Mouse (Mus musculus) spleen, postnatal 36 days (tissue): Measurements from ENCODE around the gene Rho.

Experiments used
- DNase-seq, 2 experiments: peaks; one replicate each; pipeline ENCODE4 v3.0.0; 2022; ENCODE audit warnings: low spot score in 2 of 2, mixed read lengths in 1 of 2

Gene Rho

DNA sequence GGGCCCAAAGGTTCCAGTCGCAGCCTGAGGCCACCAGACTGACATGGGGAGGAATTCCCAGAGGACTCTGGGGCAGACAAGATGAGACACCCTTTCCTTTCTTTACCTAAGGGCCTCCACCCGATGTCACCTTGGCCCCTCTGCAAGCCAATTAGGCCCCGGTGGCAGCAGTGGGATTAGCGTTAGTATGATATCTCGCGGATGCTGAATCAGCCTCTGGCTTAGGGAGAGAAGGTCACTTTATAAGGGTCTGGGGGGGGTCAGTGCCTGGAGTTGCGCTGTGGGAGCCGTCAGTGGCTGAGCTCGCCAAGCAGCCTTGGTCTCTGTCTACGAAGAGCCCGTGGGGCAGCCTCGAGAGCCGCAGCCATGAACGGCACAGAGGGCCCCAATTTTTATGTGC is at the start of gene Rho:
TSS of gene Rho (plus strand) at position 110 of the 400 bp plus-strand sequence.
- DNase-seq: no peak

DNA sequence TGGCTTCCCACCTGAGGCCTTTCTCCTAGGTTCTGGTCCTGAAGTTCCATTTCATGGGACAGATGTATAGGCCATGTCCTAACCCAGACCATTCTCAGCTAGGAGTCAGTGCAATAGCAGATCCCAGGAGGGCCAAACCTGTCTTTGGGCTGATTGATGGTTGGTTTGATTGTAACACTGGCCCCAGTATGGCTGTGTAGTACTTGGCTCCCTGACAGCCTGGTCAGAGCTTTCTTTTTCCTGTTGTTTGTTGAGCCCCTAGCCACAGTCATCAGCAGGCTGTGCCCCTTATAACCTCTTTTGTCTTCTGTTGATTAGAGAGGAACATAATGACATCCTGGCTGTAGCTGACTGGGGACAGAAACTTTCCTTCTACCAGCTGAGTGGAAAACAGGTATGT is 47.5 kb upstream of the Rho start:
- DNase-seq: no peak

DNA sequence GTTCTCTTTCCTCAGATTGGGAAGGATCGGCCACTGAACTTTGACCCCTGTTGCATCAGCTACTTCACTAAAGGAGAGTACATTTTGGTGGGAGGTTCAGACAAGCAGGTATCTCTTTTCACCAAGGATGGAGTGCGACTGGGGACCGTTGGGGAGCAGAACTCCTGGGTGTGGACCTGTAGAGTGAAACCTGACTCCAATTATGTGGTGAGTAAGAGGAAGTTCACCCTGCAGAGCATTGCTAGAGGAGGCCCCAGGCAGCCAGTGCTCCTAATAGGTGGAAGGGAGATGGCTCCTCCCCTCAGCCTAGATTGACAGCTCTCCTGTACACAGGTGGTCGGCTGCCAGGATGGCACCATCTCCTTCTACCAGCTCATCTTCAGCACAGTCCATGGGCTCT is 44.7 kb upstream of the Rho start:
- peak in 1 of 2 experiments; percentile 27 for DNase-seq

DNA sequence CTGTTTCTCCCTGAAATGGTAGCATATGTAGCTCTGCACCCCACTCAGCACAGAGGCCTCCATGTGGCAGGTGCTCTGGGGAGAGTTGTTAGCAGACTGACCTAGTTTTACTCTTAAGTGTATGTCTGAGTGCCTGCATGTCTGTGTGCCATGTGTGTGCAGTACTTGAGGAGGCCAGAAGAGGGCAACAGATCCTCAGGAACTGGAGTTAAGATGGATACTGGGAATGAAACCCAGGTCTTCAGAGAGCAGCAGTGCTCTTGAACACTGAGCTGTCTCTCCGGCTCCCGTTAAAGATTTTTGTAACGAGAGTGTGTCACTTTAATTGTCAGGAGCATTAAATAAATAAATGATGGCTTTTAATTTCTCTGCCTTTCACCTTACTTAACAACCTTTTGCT is 43.3 kb upstream of the Rho start:
- no peak for DNase-seq

DNA sequence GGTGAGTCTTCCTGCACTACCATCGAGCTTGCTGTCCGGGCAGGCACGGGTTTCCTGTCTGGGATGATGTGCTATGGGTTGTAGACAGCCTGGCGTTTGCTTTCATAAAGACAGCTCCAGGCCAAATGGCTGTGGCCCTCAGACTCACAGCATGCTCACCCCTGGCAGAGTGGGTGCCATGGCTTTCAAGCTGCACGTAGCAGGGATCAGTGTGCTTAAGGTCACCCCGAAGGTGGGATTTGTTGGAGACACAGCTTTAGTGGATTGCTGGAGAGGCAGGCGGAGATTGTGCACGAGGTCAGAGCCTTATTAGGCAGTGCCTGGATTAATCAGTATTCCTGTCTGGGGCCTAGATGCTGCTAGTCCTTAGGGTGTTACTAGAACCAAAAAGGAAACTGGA is 40.9 kb upstream of the Rho start:
- DNase-seq: no peak

DNA sequence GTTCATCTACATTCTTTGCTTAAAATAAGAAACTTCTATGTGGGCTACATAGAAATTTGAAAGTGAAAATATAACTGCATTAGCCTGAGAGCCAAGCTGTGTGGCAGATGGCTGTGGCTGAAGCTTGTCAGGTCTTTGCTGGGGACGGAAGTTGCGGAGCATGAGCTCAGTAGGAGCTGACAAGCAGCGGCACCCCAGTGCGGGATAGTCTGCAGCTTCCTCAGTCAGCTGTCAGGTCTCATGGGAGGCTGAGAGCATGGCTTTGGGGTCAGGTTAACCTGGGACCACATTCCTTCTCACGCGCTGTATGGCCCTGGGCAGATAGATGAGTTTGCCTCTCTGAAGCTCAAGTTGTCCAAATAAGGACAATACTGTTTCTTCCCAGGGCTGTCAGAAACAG is 40.5 kb upstream of the Rho start:
- DNase-seq: no peak

DNA sequence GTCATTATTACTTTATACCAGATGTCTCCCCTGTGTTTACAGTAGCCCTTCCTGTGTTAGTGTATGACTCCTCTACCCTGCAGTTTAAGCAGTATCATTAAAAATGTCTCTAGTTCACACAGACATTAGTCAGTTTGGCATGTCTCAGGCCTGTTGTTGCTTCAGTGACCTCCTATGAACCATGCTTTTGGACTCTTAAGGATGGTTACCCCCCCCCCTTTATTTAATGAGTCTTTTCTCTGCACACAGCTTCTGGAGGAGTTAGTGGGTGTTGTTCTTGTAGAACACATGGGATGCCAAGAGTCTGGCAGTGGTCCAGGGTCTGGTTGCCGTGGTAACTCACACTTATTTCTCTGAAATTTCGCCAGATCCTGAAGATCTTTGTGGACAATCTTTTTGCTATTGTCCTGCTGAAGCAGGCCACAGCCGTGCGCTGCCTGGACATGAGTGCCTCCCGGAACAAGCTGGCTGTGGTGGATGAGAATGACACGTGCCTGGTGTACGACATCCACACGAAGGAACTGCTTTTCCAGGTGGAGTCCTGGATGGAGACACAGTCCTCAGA is 40.0 kb upstream of the Rho start:
- no peak for DNase-seq

DNA sequence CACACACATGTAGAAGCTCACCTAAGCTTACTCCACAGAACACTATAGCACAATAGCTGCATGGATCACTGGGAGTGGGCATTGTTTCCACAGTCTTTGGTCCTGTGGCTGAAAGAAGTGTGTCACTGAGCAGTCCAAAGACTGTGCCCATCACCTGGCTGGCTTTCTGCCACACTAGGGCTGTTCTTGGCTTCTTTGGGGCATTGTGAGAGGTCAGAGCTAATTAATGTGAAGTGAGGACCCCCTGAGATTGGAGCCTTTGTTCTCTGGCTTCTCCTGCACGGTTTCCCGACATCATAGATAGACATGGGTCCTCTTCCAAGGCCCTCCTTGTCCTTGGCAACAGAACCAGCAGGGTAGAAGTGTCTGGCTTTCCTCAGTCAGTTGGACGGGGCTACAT is 39.2 kb upstream of the Rho start:
- no peak for DNase-seq

DNA sequence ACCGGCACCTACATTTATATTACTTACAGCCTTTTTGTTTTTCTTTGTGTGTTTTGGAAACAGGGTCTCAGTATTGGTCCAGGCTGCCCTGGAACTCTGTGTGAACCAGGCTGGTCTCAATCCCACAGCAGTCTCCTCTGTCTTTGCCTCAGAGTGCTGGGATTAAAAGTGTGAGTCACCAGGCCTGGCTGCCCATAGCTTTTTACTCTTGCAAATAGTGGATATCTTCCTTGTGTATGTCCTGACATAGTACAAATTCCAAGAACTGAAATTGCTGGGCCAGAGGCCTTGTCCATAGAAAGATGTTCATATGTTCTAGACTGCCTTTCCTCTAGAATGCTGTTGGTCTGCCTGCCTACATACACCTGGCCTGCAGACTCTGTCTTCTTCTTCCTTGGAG is 35.2 kb upstream of the Rho start:
- no peak for DNase-seq

DNA sequence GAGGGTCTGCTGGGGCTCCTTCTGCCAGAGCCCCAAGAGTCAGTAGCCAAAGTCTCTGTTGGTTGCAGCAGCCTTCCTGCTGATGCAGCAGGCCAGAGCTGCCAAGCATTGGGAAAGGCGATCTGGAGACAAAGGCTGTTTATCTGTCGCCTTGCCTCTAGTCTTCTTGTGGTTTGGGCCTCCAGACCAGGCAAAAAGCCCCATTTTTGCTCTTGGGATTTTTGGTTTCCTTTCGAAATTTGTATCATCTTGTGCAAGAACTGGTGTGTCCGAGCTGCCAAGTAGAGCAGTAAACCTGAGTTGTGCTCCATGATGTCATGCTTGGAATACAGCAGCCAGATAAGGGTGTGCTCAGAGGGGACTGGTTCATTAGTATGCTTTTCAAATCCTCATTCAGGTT is 34.4 kb upstream of the Rho start:
- DNase-seq: no peak

DNA sequence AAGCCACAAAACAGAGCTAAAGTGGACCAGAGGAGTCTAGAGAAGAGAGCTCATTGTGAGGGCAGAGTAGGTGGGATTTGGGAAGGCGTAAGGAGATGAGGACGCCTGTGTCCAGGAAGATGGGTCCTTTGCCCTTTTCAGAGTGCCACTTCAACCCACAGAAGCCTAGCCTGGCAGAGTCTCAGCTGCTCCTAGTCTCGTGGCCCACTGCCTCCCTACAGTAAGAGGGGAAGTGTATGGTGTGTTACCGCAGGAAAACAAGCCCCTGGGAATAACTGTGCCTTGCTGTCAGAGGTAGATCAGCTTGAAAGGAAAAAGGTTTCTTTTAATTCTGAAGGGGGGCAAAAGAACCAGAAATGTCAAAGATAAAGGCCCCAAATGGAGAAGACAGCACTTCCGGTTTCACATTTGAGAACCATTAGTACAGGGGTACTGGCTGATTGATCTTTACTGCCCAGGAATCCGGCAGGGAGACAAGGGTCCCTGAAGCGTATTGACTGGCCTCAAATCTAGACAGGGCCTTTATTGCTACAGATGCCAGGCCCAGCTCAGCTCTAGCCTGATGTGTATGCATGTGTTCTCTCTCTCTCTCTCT is 33.5 kb upstream of the Rho start:
- no peak for DNase-seq

DNA sequence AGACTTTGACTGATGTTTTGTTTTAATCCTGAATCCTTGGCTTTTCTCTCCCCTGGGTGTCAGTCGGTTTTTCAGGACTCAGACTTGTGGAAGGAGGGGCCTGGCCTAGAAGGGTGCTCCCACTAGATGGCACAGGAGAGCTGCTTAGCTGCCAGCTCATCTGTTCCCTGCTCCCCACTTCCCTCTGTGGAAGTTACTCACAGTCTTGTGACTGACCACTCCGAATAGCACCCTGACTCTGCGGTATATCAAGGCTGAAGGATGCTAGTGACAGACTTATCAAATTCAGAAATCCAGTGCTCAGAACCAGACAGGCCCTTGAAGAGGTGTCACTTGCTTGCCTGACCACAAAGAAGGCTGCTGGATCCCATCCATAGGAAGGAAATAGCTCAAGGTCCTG is 30.5 kb upstream of the Rho start:
- DNase-seq: peak; percentile 51 to 60

DNA sequence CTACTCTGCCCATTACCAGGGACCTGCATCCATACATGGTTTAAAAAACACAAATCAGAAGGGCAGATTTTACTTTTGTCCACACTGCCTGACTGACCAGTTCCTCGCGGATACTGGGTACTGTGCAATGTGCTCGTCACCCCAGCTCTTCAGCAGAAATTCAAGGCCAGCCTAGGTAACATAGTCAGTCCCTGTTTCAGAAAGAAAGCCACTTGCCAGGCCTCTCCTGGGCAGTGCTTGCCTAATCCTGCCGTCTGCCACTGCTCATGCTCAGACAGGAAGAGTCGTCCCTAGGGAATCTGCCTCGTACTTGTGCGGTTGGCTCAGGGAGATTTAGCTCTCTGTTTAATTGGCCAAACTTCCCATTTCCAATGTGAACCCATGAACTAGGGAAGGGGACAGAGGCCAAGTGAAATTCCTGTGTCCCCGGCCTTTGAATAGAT is 30.0 kb upstream of the Rho start:
- no peak for DNase-seq

DNA sequence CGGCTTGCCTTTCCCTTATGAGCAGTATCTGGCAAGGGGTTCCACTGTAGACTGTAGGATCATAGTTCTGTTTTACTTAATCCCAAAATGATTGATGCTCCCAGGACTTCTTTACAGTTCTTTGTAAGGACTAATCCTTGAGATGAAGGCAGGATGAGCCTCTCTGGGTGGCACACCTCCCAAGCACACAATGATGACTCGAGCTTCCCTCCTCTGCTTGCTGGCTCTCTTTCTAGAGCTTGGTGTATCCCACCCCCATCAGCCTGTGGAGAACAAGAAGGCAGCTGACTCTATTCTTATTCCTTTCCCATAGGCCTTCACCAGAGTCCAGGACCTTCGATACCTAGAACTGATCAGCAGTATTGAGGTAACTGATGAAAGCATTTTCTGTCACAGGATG is 29.0 kb upstream of the Rho start:
- no peak for DNase-seq

DNA sequence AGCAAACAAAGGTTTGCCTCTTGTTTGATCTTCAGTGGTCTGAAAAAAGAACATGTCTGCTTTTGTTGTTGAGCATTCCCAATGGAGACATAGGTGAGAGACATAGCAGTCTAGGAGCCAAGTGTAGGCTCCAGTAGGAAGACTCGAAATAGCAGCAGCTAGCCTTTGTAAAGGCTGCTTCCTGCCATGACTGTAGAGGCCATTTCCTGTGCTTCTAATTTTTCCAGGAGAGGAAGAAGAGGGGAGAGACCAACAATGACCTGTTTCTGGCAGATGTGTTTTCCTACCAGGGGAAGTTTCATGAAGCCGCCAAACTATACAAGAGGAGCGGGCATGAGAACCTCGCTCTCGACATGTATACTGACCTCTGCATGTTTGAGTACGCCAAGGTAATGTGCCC is 26.0 kb upstream of the Rho start:
- DNase-seq: no peak

DNA sequence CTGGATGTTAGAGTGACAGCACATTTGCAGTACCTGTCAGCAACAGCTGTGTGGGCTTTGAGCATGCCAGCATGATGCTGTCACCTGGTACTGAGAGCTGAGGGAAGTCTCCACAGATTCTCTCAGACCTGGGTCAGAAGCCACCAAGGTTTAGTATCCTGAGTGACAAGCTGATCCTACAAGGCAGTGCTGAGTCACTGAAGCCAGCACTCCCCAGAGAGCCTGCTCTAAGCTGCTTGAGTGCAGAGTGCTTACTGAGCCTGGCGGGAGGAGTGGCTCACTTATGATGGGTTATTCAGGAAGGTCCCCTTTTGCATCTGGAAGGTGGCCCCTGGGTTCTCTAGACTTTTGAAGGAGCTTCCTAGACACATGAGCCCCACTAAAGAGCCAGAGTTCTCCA is 25.1 kb upstream of the Rho start:
- DNase-seq: no peak

DNA sequence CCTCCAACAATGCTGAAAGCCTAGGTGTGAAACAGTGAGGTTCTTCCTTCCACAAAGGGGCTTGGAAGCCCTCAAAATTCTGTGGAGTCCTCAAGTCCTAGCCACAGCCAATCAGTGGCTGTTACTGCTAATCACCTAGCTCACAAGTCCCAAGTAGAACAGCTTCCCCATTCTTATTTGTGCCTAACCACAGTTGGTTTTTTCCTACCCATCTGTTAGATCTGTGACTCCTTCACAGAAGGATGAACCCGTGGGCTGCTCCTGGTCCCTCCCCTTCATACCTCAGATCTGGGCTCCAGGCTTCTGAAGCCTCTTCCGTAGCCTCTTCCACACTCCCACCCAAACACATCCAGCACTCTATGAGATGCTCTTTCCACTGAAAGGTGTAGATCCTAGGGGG is 24.7 kb upstream of the Rho start:
- no peak for DNase-seq

DNA sequence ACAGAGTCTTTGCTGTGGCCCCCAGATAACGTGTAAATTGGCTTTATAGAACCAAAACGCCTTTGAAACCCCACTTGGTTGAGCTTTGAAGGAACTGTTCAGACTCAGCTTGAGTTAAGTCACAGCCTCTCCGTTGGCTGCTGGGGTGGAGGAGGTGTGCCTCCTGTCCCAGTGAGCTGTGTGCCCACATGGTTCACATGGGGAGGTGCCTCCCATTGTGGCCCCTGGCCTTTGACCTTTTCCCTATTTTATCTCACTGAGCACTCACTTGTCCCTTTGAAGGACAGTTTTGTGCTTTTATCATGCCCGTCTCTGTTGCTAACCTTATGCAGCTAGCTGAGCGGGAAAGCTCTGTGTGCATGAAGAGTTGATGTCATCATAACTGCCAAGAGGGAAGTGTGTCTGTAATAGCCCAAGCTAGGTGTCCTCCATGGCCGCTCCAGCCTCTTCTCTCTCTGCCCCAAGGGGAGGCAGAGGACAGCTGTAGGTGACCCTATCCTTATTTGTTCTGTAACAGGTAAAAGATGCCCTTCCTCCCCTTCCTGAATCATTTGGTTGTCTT is 23.0 kb upstream of the Rho start:
- no peak for DNase-seq

DNA sequence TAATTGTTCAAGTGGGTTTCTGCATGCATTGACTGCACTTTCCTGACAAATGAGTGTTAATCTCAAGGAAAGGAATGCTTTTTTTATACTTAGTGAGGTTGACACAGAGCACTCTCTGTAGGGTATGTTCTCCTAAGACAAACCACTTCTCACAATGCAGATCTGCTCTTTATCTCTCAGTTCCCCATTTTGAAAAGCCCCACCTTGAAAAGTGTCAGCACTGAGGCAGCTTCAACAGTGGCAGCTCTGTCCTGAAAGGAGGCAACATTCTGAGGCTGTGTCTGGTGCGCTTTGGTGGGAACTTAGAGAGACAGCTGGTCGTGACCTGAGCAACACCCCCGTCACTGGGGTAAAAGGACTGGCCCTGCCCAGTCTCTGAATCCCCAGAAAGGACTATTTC is 22.5 kb upstream of the Rho start:
- peak; percentile 72 to 77 for DNase-seq

DNA sequence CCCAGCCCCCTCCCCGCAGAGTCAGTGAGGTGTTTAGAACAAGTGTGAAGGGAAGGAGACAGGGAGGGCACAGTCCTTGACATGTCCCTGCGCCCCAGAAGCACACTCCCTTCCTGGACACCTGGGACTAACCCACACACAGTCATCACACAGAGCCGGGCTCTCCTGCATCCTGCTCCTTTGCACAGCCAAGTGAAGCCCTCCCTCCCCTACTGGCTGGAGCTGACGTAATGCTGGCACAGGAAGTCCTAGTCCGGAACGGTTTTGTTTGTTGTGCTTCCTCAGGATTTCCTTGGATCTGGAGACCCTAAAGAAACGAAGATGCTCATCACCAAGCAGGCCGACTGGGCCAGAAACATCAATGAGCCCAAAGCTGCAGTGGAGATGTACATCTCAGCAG is 21.6 kb upstream of the Rho start:
- DNase-seq: peak in 1 of 2 experiments; percentile 24

DNA sequence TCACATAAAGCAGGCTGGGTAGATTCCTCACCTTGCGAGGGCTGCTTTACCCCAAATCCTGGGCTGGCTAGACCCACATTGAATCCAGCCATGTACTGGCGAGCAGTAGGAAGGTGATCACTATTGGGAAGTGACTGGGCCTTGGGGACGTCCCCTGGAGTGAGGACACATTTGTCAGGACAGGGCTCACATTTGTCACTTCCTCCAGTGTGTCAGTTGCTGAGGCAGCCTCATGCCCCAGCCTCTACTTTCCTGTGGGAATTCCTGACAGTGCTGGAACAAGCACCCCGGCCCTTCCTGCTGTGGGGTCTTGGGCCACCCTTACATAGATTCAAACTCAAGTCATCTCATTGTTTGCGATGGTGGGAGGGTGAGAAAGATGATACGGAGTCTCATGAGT is 19.8 kb upstream of the Rho start:
- no peak for DNase-seq

DNA sequence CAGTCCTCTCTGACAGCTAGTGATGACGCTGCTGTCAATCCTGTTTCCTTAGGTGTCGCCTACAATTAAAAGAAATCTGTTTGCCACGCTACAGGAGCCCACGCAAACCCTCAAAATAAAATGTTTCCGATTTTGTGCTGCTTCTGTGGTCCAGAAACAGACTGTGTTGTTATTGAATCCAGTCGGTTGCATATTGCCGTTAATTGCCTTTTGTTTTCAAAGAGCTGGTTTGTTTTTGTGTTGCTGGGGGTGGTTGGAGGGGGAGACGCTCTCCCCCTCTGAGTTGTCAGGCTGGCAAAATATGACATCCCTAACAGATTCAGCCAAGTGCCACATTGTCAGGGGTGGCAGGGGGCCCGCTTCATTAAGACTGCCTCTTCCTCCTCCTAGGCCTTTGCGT is 18.1 kb upstream of the Rho start:
- DNase-seq: no peak

DNA sequence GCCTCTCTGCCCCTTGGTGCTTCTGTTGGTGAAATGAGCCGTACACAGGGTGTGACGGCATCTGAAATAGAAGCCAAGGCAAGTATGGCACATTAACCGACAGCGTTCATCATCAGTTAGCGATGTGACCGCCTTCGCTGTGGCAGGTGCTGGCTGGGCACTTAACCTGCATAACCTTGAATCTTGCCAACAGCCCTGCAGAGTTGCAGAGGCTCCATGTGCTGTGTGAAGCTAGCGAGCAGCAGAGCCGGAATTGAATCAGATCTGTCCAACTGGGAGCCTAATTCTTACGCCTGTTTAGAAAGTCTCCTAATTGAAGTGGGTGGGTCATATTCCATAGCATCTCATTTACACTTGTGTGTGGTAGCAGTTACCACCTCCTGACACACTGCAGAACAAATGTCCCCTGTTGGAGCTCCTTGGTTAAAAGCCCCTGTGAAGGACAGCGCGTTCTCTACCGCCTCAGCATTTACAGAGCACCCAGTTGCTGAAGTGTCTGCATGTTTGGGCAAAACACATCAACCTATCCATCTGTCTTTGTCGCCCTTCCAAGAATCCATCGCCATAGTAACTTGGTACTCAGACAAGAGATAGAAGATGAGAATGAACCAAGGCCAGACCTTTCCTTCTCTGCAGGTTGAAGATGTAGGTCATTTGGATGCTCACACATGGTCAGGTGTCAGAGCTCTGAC is 16.9 kb upstream of the Rho start:
- no peak for DNase-seq
